Mouse (Mus musculus) heart, embryonic 14.5 days (tissue): ENCODE data around the gene Ccdc162. TPM values are rescaled to one million over a fixed set of nuclear protein-coding genes. Genes with fewer than 3 reads are reported as not detected.

Experiments
- microRNA-seq: library from miRNA; unstranded; fragments of <30 nt; microRNA quantifications from one replicate; pipeline ENCODE4, GENCODE M21; 2016
- polyA plus RNA-seq: library from polyadenylated mRNA; unstranded; fragments of >200 nt; fragmentation: Nextera tagmentation; extraction: Ambion mirVana; gene quantifications from 2 replicates; pipeline ENCODE4 v1.2.1, GENCODE M21; 2014

Ccdc162 gene
- polyA plus RNA-seq, 1 experiment from 2014 or later: 0.20 TPM

Small RNA genes within 50 kb of the gene (microRNA-seq; reads per million reads assigned to microRNA genes)
- not detected for gene Mir3473b

Other genes starting within 250 kb of the Ccdc162 start
- 31.8 and 32.1 TPM in 2 replicates for gene Mical1, start 240.3 kb downstream of the Ccdc162 start, polyA plus RNA-seq
- 51.1 and 54.0 TPM in 2 replicates for gene Smpd2, start 226.3 kb downstream of the Ccdc162 start, polyA plus RNA-seq
- 1.8 and 2.3 TPM in 2 replicates for gene Ppil6, start 226.2 kb downstream of the Ccdc162 start, polyA plus RNA-seq
- 220 and 225 TPM in 2 replicates for gene Cd164, start 197.2 kb downstream of the Ccdc162 start, polyA plus RNA-seq
- gene Cep57l1, start 93.2 kb upstream of the Ccdc162 start, polyA plus RNA-seq: 19.9 and 20.4 TPM in 2 replicates
- 36.1 and 37.5 TPM in 2 replicates for gene Sesn1, start 93.3 kb upstream of the Ccdc162 start, polyA plus RNA-seq